Mouse (Mus musculus) stomach, embryonic 15.5 days (tissue): ENCODE data around the gene Psenen. TPM values are rescaled to one million over a fixed set of nuclear protein-coding genes. Genes with fewer than 3 reads are reported as not detected.

Experiments
- ATAC-seq: fragments of 200-750 bp; cut with Nextera tagmentation; 2 replicates; pipeline ENCODE4 v1.8.0; 2017; ENCODE audit warnings: low read depth, moderate number of reproducible peaks, moderate TSS enrichment; ENCODE audit not compliant: insufficient read depth, low FRiP score
- H3K27ac ChIP-seq: fragments of 300-500 bp; sonication (generic); 2 replicates; pipeline ENCODE4 v1.5.1; 2015; ENCODE audit warnings: mild to moderate bottlenecking, inconsistent platforms
- H3K27me3 ChIP-seq: fragments of 300-500 bp; sonication (generic); replicated peaks from 2 replicates; pipeline ENCODE4 v1.6.1; 2015; ENCODE audit warnings: inconsistent platforms
- H3K36me3 ChIP-seq: fragments of 300-500 bp; sonication (generic); 2 replicates; pipeline ENCODE4 v1.6.1; 2015; ENCODE audit warnings: inconsistent platforms
- H3K4me1 ChIP-seq: fragments of 300-500 bp; sonication (generic); 2 replicates; pipeline ENCODE4 v1.6.1; 2015; ENCODE audit warnings: inconsistent platforms
- H3K4me2 ChIP-seq: fragments of 300-500 bp; sonication (generic); 2 replicates; pipeline ENCODE4 v1.6.1; 2015; ENCODE audit warnings: mild to moderate bottlenecking, inconsistent platforms
- H3K4me3 ChIP-seq: fragments of 300-500 bp; sonication (generic); replicated peaks from 2 replicates; pipeline ENCODE4 v1.5.1; 2015; ENCODE audit warnings: inconsistent platforms
- H3K9ac ChIP-seq: fragments of 300-500 bp; sonication (generic); 2 replicates; pipeline ENCODE4 v1.6.1; 2015; ENCODE audit warnings: inconsistent platforms
- H3K9me3 ChIP-seq: fragments of 300-500 bp; sonication (generic); 2 replicates; pipeline ENCODE4 v1.6.1; 2016; ENCODE audit warnings: inconsistent platforms
- WGBS: fragments of 180-500 bp; shearing (Covaris S2); methylation state at CpG from one replicate; pipeline ENCODE4 v1.1.7; 2015; 5-methylcytosine and 5-hydroxymethylcytosine counted together
- polyA plus RNA-seq: library from polyadenylated mRNA; unstranded; fragments of >200 nt; fragmentation: Nextera tagmentation; extraction: Ambion mirVana; gene quantifications from 2 replicates; pipeline ENCODE4 v1.2.1, GENCODE M21; 2015

Psenen gene
- polyA plus RNA-seq, 1 experiment from 2014 or later: 135 TPM

GRCm38 (mm10) chr7:30586455-30587020, 23.1 kb upstream of the Psenen start:
- H3K9me3 ChIP-seq: no peaks in the 10 kb centered on the region
- no peak for ATAC-seq
- H3K4me3 ChIP-seq: peak overlapping the region; percentile 98
- H3K36me3 ChIP-seq: peaks cover 54% of the 10 kb centered on the region
- peaks cover 18% of the 10 kb centered on the region for H3K4me1 ChIP-seq
- 89% methylated on average over 28 of the region's 28 CpGs for WGBS
- H3K9ac ChIP-seq: no peak overlapping the region
- 0 out of 2 replicates have a peak overlapping the region, but pooled peaks have one; percentile 77 for H3K4me2 ChIP-seq
- no peaks in the 10 kb centered on the region for H3K27me3 ChIP-seq
- H3K27ac ChIP-seq: no peak overlapping the region

- no peak overlapping the region for H3K4me2 ChIP-seq
- H3K4me3 ChIP-seq: no peak overlapping the region
- H3K27ac ChIP-seq: no peak overlapping the region
- H3K27me3 ChIP-seq: no peaks in the 10 kb centered on the region
- H3K9ac ChIP-seq: no peak overlapping the region
- no peaks in the 10 kb centered on the region for H3K9me3 ChIP-seq
- 93% methylated on average over 7 of the region's 7 CpGs for WGBS
- peaks cover 18% of the 10 kb centered on the region for H3K4me1 ChIP-seq
- peaks cover 66% of the 10 kb centered on the region for H3K36me3 ChIP-seq
- no peak for ATAC-seq
Observed at GRCm38 (mm10) chr7:30585170-30585569, 21.7 kb upstream of the Psenen start.

- H3K27me3 ChIP-seq: no peaks in the 10 kb centered on the region
- H3K9ac ChIP-seq: no peak overlapping the region
- H3K4me3 ChIP-seq: no peak overlapping the region
- 93% methylated on average over 10 of the region's 10 CpGs for WGBS
- peaks cover 75% of the 10 kb centered on the region for H3K36me3 ChIP-seq
- no peak for ATAC-seq
- no peak overlapping the region for H3K27ac ChIP-seq
- peaks cover 12% of the 10 kb centered on the region for H3K4me1 ChIP-seq
- no peak overlapping the region for H3K4me2 ChIP-seq
- no peaks in the 10 kb centered on the region for H3K9me3 ChIP-seq
Observed at GRCm38 (mm10) chr7:30584339-30584738, 20.9 kb upstream of the Psenen start.

- no peak overlapping the region for H3K4me2 ChIP-seq
- peaks cover 2% of the 10 kb centered on the region; the same call in 1 of the 2 replicates for H3K4me1 ChIP-seq
- no peak for ATAC-seq
- no peaks in the 10 kb centered on the region for H3K9me3 ChIP-seq
- no peak overlapping the region for H3K9ac ChIP-seq
- H3K36me3 ChIP-seq: peaks cover 94% of the 10 kb centered on the region
- H3K4me3 ChIP-seq: no peak overlapping the region
- WGBS: 95% methylated on average over 16 of the region's 16 CpGs
- H3K27me3 ChIP-seq: no peaks in the 10 kb centered on the region
- no peak overlapping the region for H3K27ac ChIP-seq
Observed at GRCm38 (mm10) chr7:30581547-30581946, 18.1 kb upstream of the Psenen start.

GRCm38 (mm10) chr7:30579950-30580349, 16.5 kb upstream of the Psenen start:
- Histone ChIP-seq H3K4me3 (no peak overlapping the region), H3K27me3 (no peaks in the 10 kb centered on the region), H3K36me3 (peaks cover 94% of the 10 kb centered on the region), H3K9ac (no peak overlapping the region), H3K4me2 (no peak overlapping the region), H3K4me1 (no peaks in the 10 kb centered on the region), H3K27ac (no peak overlapping the region), H3K9me3 (no peaks in the 10 kb centered on the region)
- 91% methylated on average over 8 of the region's 8 CpGs for WGBS
- ATAC-seq: no peak

GRCm38 (mm10) chr7:30572969-30573368, 9.5 kb upstream of the Psenen start:
- Histone ChIP-seq H3K27ac (no peak overlapping the region), H3K9ac (no peak overlapping the region), H3K4me2 (no peak overlapping the region), H3K27me3 (no peaks in the 10 kb centered on the region), H3K4me1 (no peaks in the 10 kb centered on the region), H3K9me3 (no peaks in the 10 kb centered on the region), H3K4me3 (no peak overlapping the region), H3K36me3 (peaks cover 88% of the 10 kb centered on the region)
- no peak for ATAC-seq
- WGBS: 77% methylated on average over 2 of the region's 2 CpGs

- H3K9me3 ChIP-seq: no peaks in the 10 kb centered on the region
- no peak overlapping the region for H3K4me2 ChIP-seq
- 79% methylated on average over 5 of the region's 5 CpGs for WGBS
- H3K4me1 ChIP-seq: no peaks in the 10 kb centered on the region
- H3K9ac ChIP-seq: no peak overlapping the region
- no peak for ATAC-seq
- H3K27ac ChIP-seq: no peak overlapping the region
- no peak overlapping the region for H3K4me3 ChIP-seq
- H3K27me3 ChIP-seq: no peaks in the 10 kb centered on the region
- peaks cover 82% of the 10 kb centered on the region for H3K36me3 ChIP-seq
Observed at GRCm38 (mm10) chr7:30572389-30572788, 9.0 kb upstream of the Psenen start.

GRCm38 (mm10) chr7:30567555-30567954, 4.1 kb upstream of the Psenen start:
- no peak for ATAC-seq
- peaks cover 43% of the 10 kb centered on the region for H3K36me3 ChIP-seq
- H3K4me1 ChIP-seq: peaks cover 6% of the 10 kb centered on the region; the same call in 1 of the 2 replicates
- H3K4me2 ChIP-seq: no peak overlapping the region
- H3K9ac ChIP-seq: no peak overlapping the region
- H3K27ac ChIP-seq: no peak overlapping the region
- no peak overlapping the region for H3K4me3 ChIP-seq
- 93% methylated on average over 11 of the region's 11 CpGs for WGBS
- no peaks in the 10 kb centered on the region for H3K27me3 ChIP-seq
- H3K9me3 ChIP-seq: no peaks in the 10 kb centered on the region

- WGBS: 82% methylated on average over 9 of the region's 9 CpGs
- peaks cover 34% of the 10 kb centered on the region for H3K36me3 ChIP-seq
Observed at GRCm38 (mm10) chr7:30566033-30566432, 2.6 kb upstream of the Psenen start.

GRCm38 (mm10) chr7:30564970-30565571, 1.6 kb upstream of the Psenen start, which contains the start of gene Igflr1:
TSS of gene Igflr1 (plus strand) at chr7:30565427.
- WGBS: 93% methylated on average over 12 of the region's 12 CpGs
- peak within 1 kb of the TSS; percentile 70; the same call in 1 of the 2 replicates for H3K4me2 ChIP-seq
- ATAC-seq: no peak
- H3K9ac ChIP-seq: no peak within 1 kb of the TSS
- no peak within 1 kb of the TSS for H3K27ac ChIP-seq
- H3K9me3 ChIP-seq: no peaks in the 10 kb centered on the region
- no peaks in the 10 kb centered on the region for H3K27me3 ChIP-seq
- H3K36me3 ChIP-seq: peaks cover 25% of the 10 kb centered on the region
- peak within 1 kb of the TSS; percentile 88; the same call in 1 of the 2 replicates for H3K4me3 ChIP-seq
- H3K4me1 ChIP-seq: peaks cover 6% of the 10 kb centered on the region; the same call in 1 of the 2 replicates

More at GRCm38 (mm10) chr7:30566033-30566432, 2.6 kb upstream of the Psenen start:
- H3K9ac ChIP-seq: no peak overlapping the region
- H3K27ac ChIP-seq: no peak overlapping the region
- H3K4me3 ChIP-seq: no peak overlapping the region
- ATAC-seq: no peak
- H3K4me2 ChIP-seq: no peak overlapping the region
- peaks cover 6% of the 10 kb centered on the region; the same call in 1 of the 2 replicates for H3K4me1 ChIP-seq
- H3K9me3 ChIP-seq: no peaks in the 10 kb centered on the region
- no peaks in the 10 kb centered on the region for H3K27me3 ChIP-seq

- peak overlapping the region; percentile 70 for H3K4me2 ChIP-seq
- ATAC-seq: no peak
- peaks cover 6% of the 10 kb centered on the region; the same call in 1 of the 2 replicates for H3K4me1 ChIP-seq
- no peaks in the 10 kb centered on the region for H3K27me3 ChIP-seq
- H3K4me3 ChIP-seq: peak overlapping the region; percentile 88
- H3K36me3 ChIP-seq: peaks cover 14% of the 10 kb centered on the region
- no peaks in the 10 kb centered on the region for H3K9me3 ChIP-seq
- H3K27ac ChIP-seq: peak overlapping the region; percentile 99
- H3K9ac ChIP-seq: peak overlapping the region; percentile 60; the same call in 1 of the 2 replicates
- WGBS: 17% methylated on average over 6 of the region's 6 CpGs
Observed at GRCm38 (mm10) chr7:30563906-30564280, 466 bp upstream of the Psenen start.

GRCm38 (mm10) chr7:30562526-30563116, 806 bp downstream of the Psenen start:
- no peaks in the 10 kb centered on the region for H3K9me3 ChIP-seq
- under 1% methylated on average over 27 of the region's 27 CpGs for whole genome bisulfite sequencing
- H3K4me2 ChIP-seq: peak overlapping the region; percentile 70
- peaks cover 15% of the 10 kb centered on the region; the same call in 1 of the 2 replicates for H3K4me1 ChIP-seq
- peak overlapping the region; percentile 88 for H3K4me3 ChIP-seq
- H3K36me3 ChIP-seq: peaks cover 9% of the 10 kb centered on the region
- no peak for ATAC-seq
- H3K27me3 ChIP-seq: no peaks in the 10 kb centered on the region
- H3K27ac ChIP-seq: peak overlapping the region; percentile 99
- peak overlapping the region; percentile 44 for H3K9ac ChIP-seq
